Mouse (Mus musculus): ENCODE results near the gene Mrps15.

Mrps15 gene

GRCm38 (mm10) chr4:126046851-126047585, at the start of gene Mrps15:
TSS of gene Mrps15 (plus strand) at chr4:126046925.
- peak; percentile 96 for DNase-seq (ENCODE audit: low read depth, low spot score)

GRCm38 (mm10) chr4:125997826-125998225, 48.9 kb upstream of the Mrps15 start:
- DNase-seq (ENCODE audit: low read depth, low spot score), result no peak

GRCm38 (mm10) chr4:126001311-126002199, 45.2 kb upstream of the Mrps15 start:
- DNase-seq (ENCODE audit: low read depth, low spot score), result no peak

- DNase-seq (ENCODE audit: low read depth, low spot score), result peak; percentile 16
These were observed 28.9 kb upstream of the Mrps15 start for GRCm38 (mm10) chr4:126017676-126018332.

GRCm38 (mm10) chr4:126018966-126019538, 27.7 kb upstream of the Mrps15 start:
- DNase-seq (ENCODE audit: low read depth, low spot score), result peak; percentile 11

- peak; percentile 24 for DNase-seq (ENCODE audit: low read depth, low spot score)
These were observed 22.3 kb upstream of the Mrps15 start, which contains the start of gene Csf3r for GRCm38 (mm10) chr4:126024303-126024900. TSS of gene Csf3r (plus strand) at chr4:126024550.

GRCm38 (mm10) chr4:126025801-126026200, 20.9 kb upstream of the Mrps15 start:
- no peak for DNase-seq (ENCODE audit: low read depth, low spot score)

GRCm38 (mm10) chr4:126027980-126028379, 18.7 kb upstream of the Mrps15 start:
- DNase-seq (ENCODE audit: low read depth, low spot score), result no peak

- DNase-seq (ENCODE audit: low read depth, low spot score), result no peak
These were observed 17.7 kb upstream of the Mrps15 start for GRCm38 (mm10) chr4:126029042-126029441.

GRCm38 (mm10) chr4:126030705-126031104, 16.0 kb upstream of the Mrps15 start:
- peak; percentile 33 for DNase-seq (ENCODE audit: low read depth, low spot score)

- DNase-seq (ENCODE audit: low read depth, low spot score), result peak; percentile 15
These were observed 11.3 kb upstream of the Mrps15 start for GRCm38 (mm10) chr4:126035413-126035812.

- peak; percentile 79 for DNase-seq (ENCODE audit: low read depth, low spot score)
These were observed 4.9 kb downstream of the Mrps15 start for GRCm38 (mm10) chr4:126051617-126052016.

GRCm38 (mm10) chr4:126057207-126058133, 10.7 kb downstream of the Mrps15 start:
- no peak for DNase-seq (ENCODE audit: low read depth, low spot score)

- DNase-seq (ENCODE audit: low read depth, low spot score), result peak; percentile 97
These were observed 11.6 kb downstream of the Mrps15 start, which contains the start of gene Oscp1 for GRCm38 (mm10) chr4:126058134-126058996. TSS of gene Oscp1 (plus strand) at chr4:126058565.

- peak; percentile 86 for DNase-seq (ENCODE audit: low read depth, low spot score)
These were observed 12.3 kb downstream of the Mrps15 start for GRCm38 (mm10) chr4:126058997-126059362.

GRCm38 (mm10) chr4:126062856-126063255, 16.1 kb downstream of the Mrps15 start:
- peak; percentile 60 for DNase-seq (ENCODE audit: low read depth, low spot score)

- peak; percentile 71 for DNase-seq (ENCODE audit: low read depth, low spot score)
These were observed 18.5 kb downstream of the Mrps15 start for GRCm38 (mm10) chr4:126065241-126065640.

- DNase-seq (ENCODE audit: low read depth, low spot score), result peak; percentile 73
These were observed 20.8 kb downstream of the Mrps15 start for GRCm38 (mm10) chr4:126067401-126068077.

Measured in brain, adult 2 months (tissue).